In the genomic region with DNA sequence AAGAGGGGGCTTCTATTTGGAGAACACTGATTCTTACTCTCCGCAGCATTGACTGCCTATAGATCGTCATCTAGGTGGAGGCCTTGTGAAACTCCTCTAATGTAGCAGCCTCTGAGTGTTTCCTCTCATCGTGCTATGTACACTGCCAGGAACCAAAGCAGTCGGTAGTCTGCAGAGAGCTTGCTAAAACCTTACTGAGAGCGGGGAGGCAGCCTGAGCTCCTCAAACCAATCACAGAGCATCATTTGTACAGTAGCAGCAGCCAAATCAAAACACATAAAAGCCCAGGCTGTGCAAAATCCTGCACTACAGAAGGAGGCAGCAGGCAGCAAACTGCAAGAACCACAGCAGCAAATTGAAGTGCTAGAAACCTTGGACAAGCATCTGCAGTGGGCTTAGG, we compare ENCODE assay signal across 15 mouse cellular contexts. TPM values are rescaled to one million over a fixed set of nuclear protein-coding genes. Genes with fewer than 3 reads are reported as not detected.
"Had no signal": no experiment of that assay in that cellular context is flagged by ENCODE, and none has a peak within 500 bp of the region (broad histone marks: within the 10 kb centered on the region; RNA-seq: fewer than 3 reads in every experiment).

No protein-coding gene starts in this region.

- H3K9ac ChIP-seq: limb, embryonic 13.5 days; liver, embryonic 14.5 days had no signal

- H3K27me3 ChIP-seq: limb, embryonic 13.5 days had no signal

- H3K36me3 ChIP-seq: limb, embryonic 13.5 days; midbrain, embryonic 10.5 days had no signal

- H3K27ac ChIP-seq: kidney, postnatal 0 days; limb, embryonic 13.5 days; liver, embryonic 14.5 days; midbrain, embryonic 10.5 days had no signal

- H3K4me3 ChIP-seq: limb, embryonic 13.5 days; midbrain, embryonic 10.5 days had no signal

- H3K4me2 ChIP-seq: limb, embryonic 13.5 days had no signal

- H3K9me3 ChIP-seq: limb, embryonic 13.5 days; midbrain, embryonic 10.5 days had no signal

- ATAC-seq: lung, postnatal 0 days; midbrain, embryonic 16.5 days had no signal

- DNase-seq: kidney, adult 11 months; kidney, adult 9 months; kidney, postnatal 36 days; layer of hippocampus, adult 9-11 months; left cerebral cortex, postnatal 4 days; lung, adult 2 months; lung, postnatal 36 days; right cerebral cortex, postnatal 25 days had no signal

- H3K4me1 ChIP-seq: limb, embryonic 13.5 days had no signal

RNA-seq across cellular contexts. Expression of gene Gbp8, which starts 25.7 kb away (rescaled TPM):
- polyA plus RNA-seq: neural tube, embryonic 14.5 days had no signal
